In genomic region chr17:17909636-17910421, GRCm38 (mm10) we compare ENCODE assay signal across 9 mouse cellular contexts. TPM values are rescaled to one million over a fixed set of nuclear protein-coding genes. Genes with fewer than 3 reads are reported as not detected.
DNase-seq lines count a peak whose midpoint lies in the region; ATAC-seq and TF ChIP-seq lines count a peak whose summit lies in the region.
"Had no signal": no experiment of that assay in that cellular context is flagged by ENCODE, and none has a peak within 500 bp of the region (broad histone marks: within the 10 kb centered on the region; RNA-seq: fewer than 3 reads in every experiment).

No protein-coding gene starts in this region.

- H3K36me3 ChIP-seq in forebrain, postnatal 0 days (ENCODE audit: insufficient read depth), result no peaks in the 10 kb centered on the region
- H3K36me3 ChIP-seq in liver, embryonic 15.5 days (replicated peaks), result no peaks in the 10 kb centered on the region
- no peaks in the 10 kb centered on the region for H3K36me3 ChIP-seq in stomach, embryonic 16.5 days (ENCODE audit: control insufficient read depth, insufficient read depth, low read length)

- no peaks in the 10 kb centered on the region for H3K9me3 ChIP-seq in forebrain, postnatal 0 days (ENCODE audit: low read length)
- H3K9me3 ChIP-seq in liver, embryonic 15.5 days (replicated peaks), result no peaks in the 10 kb centered on the region
- no peaks in the 10 kb centered on the region for H3K9me3 ChIP-seq in stomach, embryonic 16.5 days (replicated peaks; ENCODE audit: control insufficient read depth, low read length)

- TF ChIP-seq CTCF in forebrain, postnatal 0 days (IDR thresholded peaks at IDR 0.05; ENCODE audit: low read depth), result no peak

- no peaks in the 10 kb centered on the region for H3K27me3 ChIP-seq in forebrain, postnatal 0 days (ENCODE audit: insufficient read depth, low read length)
- peaks cover 13% of the 10 kb centered on the region; the same call in 1 of the 2 replicates for H3K27me3 ChIP-seq in liver, embryonic 15.5 days
- no peaks in the 10 kb centered on the region for H3K27me3 ChIP-seq in stomach, embryonic 16.5 days (ENCODE audit: control insufficient read depth, insufficient read depth, low read length)

- 20% methylated on average over 51 of the region's 51 CpGs for WGBS in forebrain, postnatal 0 days
- 16% methylated on average over 51 of the region's 51 CpGs for WGBS in large intestine, adult 2 months
- 17% methylated on average over 51 of the region's 51 CpGs for WGBS in liver, embryonic 15.5 days (ENCODE audit: insufficient replicate concordance)
- 15% methylated on average over 51 of the region's 51 CpGs for WGBS in stomach, embryonic 16.5 days

- ATAC-seq in forebrain, postnatal 0 days, result peak; percentile 100
- peak; percentile 87 for ATAC-seq in liver, embryonic 15.5 days (ENCODE audit: insufficient read depth)
- peak; percentile 99 for ATAC-seq in stomach, embryonic 16.5 days (ENCODE audit: insufficient read depth, low FRiP score)

- intact Hi-C loops in heart, postnatal 25 days (cut with DNase I), result no loop called here

- peak overlapping the region; percentile 42; the same call in 1 of the 2 replicates for H3K27ac ChIP-seq in forebrain, postnatal 0 days (ENCODE audit: low read depth, low read length)
- H3K27ac ChIP-seq in liver, embryonic 15.5 days (replicated peaks), result no peak overlapping the region
- H3K27ac ChIP-seq in stomach, embryonic 16.5 days (ENCODE audit: low read length), result no peak overlapping the region

- no peaks in the 10 kb centered on the region for H3K4me1 ChIP-seq in forebrain, postnatal 0 days (ENCODE audit: insufficient read depth)
- H3K4me1 ChIP-seq in liver, embryonic 15.5 days (replicated peaks), result no peaks in the 10 kb centered on the region
- no peaks in the 10 kb centered on the region; the same call in 1 of the 2 replicates for H3K4me1 ChIP-seq in stomach, embryonic 16.5 days (ENCODE audit: control insufficient read depth, insufficient read depth, low read length)

- peak; percentile 11 to 35 for DNase-seq in CD8-positive naive resting alpha-beta T cell, adult 2 months (ENCODE audit: low read depth in 2 of 2, low spot score in 2 of 2)
- DNase-seq in cerebellum, adult 8-10 months, result peak; percentile 72
- peak; percentile 92 for DNase-seq in forebrain, postnatal 0 days
- peak; percentile 76 for DNase-seq in heart, postnatal 25 days (ENCODE audit: low spot score)
- peak; percentile 25 for DNase-seq in large intestine, adult 2 months (ENCODE audit: low read depth, low spot score)
- peak; percentile 81 for DNase-seq in neural tube, embryonic 10.5 days (ENCODE audit: extremely low spot score, low spot score)

- H3K9ac ChIP-seq in forebrain, postnatal 0 days, result peak overlapping the region; percentile 67
- no peak overlapping the region for H3K9ac ChIP-seq in liver, embryonic 15.5 days
- peak overlapping the region; percentile 72 for H3K9ac ChIP-seq in stomach, embryonic 16.5 days (ENCODE audit: low read length)

- H3K4me3 ChIP-seq in forebrain, postnatal 0 days (ENCODE audit: low read depth, low read length), result peak overlapping the region; percentile 48
- H3K4me3 ChIP-seq in liver, embryonic 15.5 days (replicated peaks), result peak overlapping the region; percentile 38
- peak overlapping the region; percentile 57 for H3K4me3 ChIP-seq in stomach, embryonic 16.5 days (replicated peaks; ENCODE audit: low read length)

- H3K4me2 ChIP-seq in forebrain, postnatal 0 days (ENCODE audit: low read depth), result peak overlapping the region; percentile 69
- H3K4me2 ChIP-seq in liver, embryonic 15.5 days, result peak overlapping the region; percentile 59
- peak overlapping the region; percentile 67 for H3K4me2 ChIP-seq in stomach, embryonic 16.5 days (ENCODE audit: low read depth, low read length)

RNA-seq across cellular contexts. Expression of gene Fpr3, which starts 22.2 kb away (rescaled TPM):
- not detected in 2 replicates for total RNA-seq in forebrain, postnatal 0 days (2014; rRNA removed)
- not detected in 2 replicates for polyA plus RNA-seq in forebrain, postnatal 0 days (2015; fragmentation: Nextera tagmentation; extraction: Ambion mirVana)
- total RNA-seq in heart, postnatal 25 days (2021), result not detected
- not detected in 2 replicates for polyA plus RNA-seq in large intestine, adult 2 months (2012; rRNA removed)
- not detected in 2 replicates for polyA plus RNA-seq in liver, embryonic 15.5 days (2015; fragmentation: Nextera tagmentation; extraction: Ambion mirVana)
- not detected in 2 replicates for polyA plus RNA-seq in stomach, embryonic 16.5 days (2015; fragmentation: Nextera tagmentation; extraction: Ambion mirVana)
- total RNA-seq: MEL had no signal

RNA-seq across cellular contexts. Expression of gene Fpr2, which starts 22.2 kb away (rescaled TPM):
- 0.38 TPM in 1 of 2 replicates, not detected in the other for total RNA-seq in forebrain, postnatal 0 days (2014; rRNA removed)
- 0.28 and 0.56 TPM in 2 replicates for polyA plus RNA-seq in forebrain, postnatal 0 days (2015; fragmentation: Nextera tagmentation; extraction: Ambion mirVana)
- total RNA-seq in heart, postnatal 25 days (2021), result not detected
- 0.76 and 0.80 TPM in 2 replicates for polyA plus RNA-seq in large intestine, adult 2 months (2012; rRNA removed)
- 3.4 and 3.5 TPM in 2 replicates for polyA plus RNA-seq in liver, embryonic 15.5 days (2015; fragmentation: Nextera tagmentation; extraction: Ambion mirVana)
- 1.1 and 2.2 TPM in 2 replicates for polyA plus RNA-seq in stomach, embryonic 16.5 days (2015; fragmentation: Nextera tagmentation; extraction: Ambion mirVana)
- total RNA-seq: MEL had no signal

RNA-seq across cellular contexts. Expression of gene Fpr1, which starts 26.1 kb away (rescaled TPM):
- 0.69 TPM in 1 of 2 replicates, not detected in the other for total RNA-seq in forebrain, postnatal 0 days (2014; rRNA removed)
- 0.16 TPM in 1 of 2 replicates, not detected in the other for polyA plus RNA-seq in forebrain, postnatal 0 days (2015; fragmentation: Nextera tagmentation; extraction: Ambion mirVana)
- under 1 TPM in 1 of 2 experiments, not detected in 1; 0.18 TPM for total RNA-seq in heart, postnatal 25 days (2021)
- polyA plus RNA-seq in large intestine, adult 2 months (2012; rRNA removed), result 0.75 and 0.79 TPM in 2 replicates
- polyA plus RNA-seq in liver, embryonic 15.5 days (2015; fragmentation: Nextera tagmentation; extraction: Ambion mirVana), result 6.3 and 7.9 TPM in 2 replicates
- polyA plus RNA-seq in stomach, embryonic 16.5 days (2015; fragmentation: Nextera tagmentation; extraction: Ambion mirVana), result 2.0 and 2.8 TPM in 2 replicates
- total RNA-seq: MEL had no signal

RNA-seq across cellular contexts. Expression of gene Has1, which starts 54.8 kb away (rescaled TPM):
- total RNA-seq in forebrain, postnatal 0 days (2014; rRNA removed), result 0.23 and 0.90 TPM in 2 replicates
- polyA plus RNA-seq in forebrain, postnatal 0 days (2015; fragmentation: Nextera tagmentation; extraction: Ambion mirVana), result 0.20 and 0.53 TPM in 2 replicates
- total RNA-seq in heart, postnatal 25 days (2021), result under 1 TPM; 0.45 to 0.55 TPM
- 0.17 and 0.19 TPM in 2 replicates for polyA plus RNA-seq in large intestine, adult 2 months (2012; rRNA removed)
- 0.03 and 0.05 TPM in 2 replicates for polyA plus RNA-seq in liver, embryonic 15.5 days (2015; fragmentation: Nextera tagmentation; extraction: Ambion mirVana)
- polyA plus RNA-seq in stomach, embryonic 16.5 days (2015; fragmentation: Nextera tagmentation; extraction: Ambion mirVana), result 0.88 and 0.94 TPM in 2 replicates
- total RNA-seq: MEL had no signal

Comparison
In these comparisons a context has a peak if more than half of its experiments do, and no peak if none do; other contexts are left out.
1. DNase-seq: peak in every context shown above with its lines; median percentile 92 in forebrain, postnatal 0 days; 81 in neural tube, embryonic 10.5 days; 76 in heart, postnatal 25 days; 72 in cerebellum, adult 8-10 months; 25 in large intestine, adult 2 months; 23 in CD8-positive naive resting alpha-beta T cell, adult 2 months.